Mouse (Mus musculus): ENCODE results near the gene Ccdc78. TPM values are rescaled to one million over a fixed set of nuclear protein-coding genes. Genes with fewer than 3 reads are reported as not detected.

Ccdc78 gene
- total RNA-seq, 2 experiments from 2014 or later, result 0.52 TPM; not detected in 1

- peak; percentile 16; the same call in 1 of the 2 replicates for ATAC-seq (replicated peaks; ENCODE audit: poor library complexity, severe bottlenecking)
Measured at GRCm38 (mm10) chr17:25808789-25809605, 22.6 kb downstream of the Ccdc78 start, which contains the start of gene Fbxl16. Gene Fbxl16 (plus strand): TSS chr17:25809085.

GRCm38 (mm10) chr17:25809606-25810340 is 23.4 kb downstream of the Ccdc78 start:
- 0 out of 2 replicates have a peak, but pooled peaks have one; percentile 13 for ATAC-seq (replicated peaks; ENCODE audit: poor library complexity, severe bottlenecking)

- ATAC-seq (replicated peaks; ENCODE audit: poor library complexity, severe bottlenecking), result no peak
Measured at GRCm38 (mm10) chr17:25810890-25811289, 24.5 kb downstream of the Ccdc78 start.

DNA sequence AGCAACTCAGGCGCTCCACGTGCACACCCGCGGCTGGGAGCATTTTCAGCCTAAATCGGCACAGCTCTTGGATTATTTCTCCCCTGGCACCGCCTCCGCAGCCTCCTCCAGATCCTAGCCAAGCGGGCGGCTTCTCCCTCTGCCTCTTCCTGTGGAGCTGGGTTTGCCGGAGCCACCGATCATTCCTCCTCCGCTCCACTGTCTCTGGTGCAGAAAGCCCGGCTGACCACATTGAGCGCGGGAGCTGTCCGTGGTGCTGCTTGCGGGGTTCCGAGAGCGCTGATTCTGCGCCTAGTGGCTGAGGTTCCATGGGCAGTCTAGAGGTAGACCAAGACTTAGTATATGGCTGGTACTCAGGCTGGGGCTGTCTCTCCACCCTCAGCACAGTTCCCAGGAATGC is 27.1 kb downstream of the Ccdc78 start:
- ATAC-seq (replicated peaks; ENCODE audit: poor library complexity, severe bottlenecking), result peak; percentile 90

- ATAC-seq (replicated peaks; ENCODE audit: poor library complexity, severe bottlenecking), result no peak
Measured at GRCm38 (mm10) chr17:25817662-25818061, 31.3 kb downstream of the Ccdc78 start.

- ATAC-seq (replicated peaks; ENCODE audit: poor library complexity, severe bottlenecking), result peak; percentile 30
Measured at GRCm38 (mm10) chr17:25818851-25819780, 32.7 kb downstream of the Ccdc78 start.

DNA sequence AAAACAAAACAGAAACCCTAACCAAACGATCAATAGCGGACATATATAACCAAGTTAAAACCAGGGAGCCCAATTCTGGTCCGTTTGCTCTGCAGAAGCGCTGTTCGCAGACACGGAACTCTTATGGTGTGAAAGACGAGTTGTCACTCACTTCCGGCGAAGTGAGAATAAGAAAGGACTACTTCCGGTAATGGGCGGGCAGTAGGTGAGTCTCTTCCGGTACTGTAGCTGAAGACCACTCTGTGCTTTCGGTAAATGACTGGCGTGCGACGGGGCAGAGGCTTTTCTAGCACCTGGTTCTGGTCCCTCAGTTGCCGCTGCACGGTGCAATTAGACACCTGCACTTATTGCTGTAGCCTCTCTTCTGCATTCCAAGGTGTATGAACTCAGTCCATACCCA is 37.1 kb downstream of the Ccdc78 start, which contains the start of gene Wdr24:
Gene Wdr24 (plus strand): TSS at position 176 of the 400 bp plus-strand sequence.
- peak; percentile 78 for ATAC-seq (replicated peaks; ENCODE audit: poor library complexity, severe bottlenecking)

GRCm38 (mm10) chr17:25824362-25825142 is 38.2 kb downstream of the Ccdc78 start:
- no peak for ATAC-seq (replicated peaks; ENCODE audit: poor library complexity, severe bottlenecking)

- no peak for ATAC-seq (replicated peaks; ENCODE audit: poor library complexity, severe bottlenecking)
Measured at GRCm38 (mm10) chr17:25825311-25825710, 38.9 kb downstream of the Ccdc78 start.

DNA sequence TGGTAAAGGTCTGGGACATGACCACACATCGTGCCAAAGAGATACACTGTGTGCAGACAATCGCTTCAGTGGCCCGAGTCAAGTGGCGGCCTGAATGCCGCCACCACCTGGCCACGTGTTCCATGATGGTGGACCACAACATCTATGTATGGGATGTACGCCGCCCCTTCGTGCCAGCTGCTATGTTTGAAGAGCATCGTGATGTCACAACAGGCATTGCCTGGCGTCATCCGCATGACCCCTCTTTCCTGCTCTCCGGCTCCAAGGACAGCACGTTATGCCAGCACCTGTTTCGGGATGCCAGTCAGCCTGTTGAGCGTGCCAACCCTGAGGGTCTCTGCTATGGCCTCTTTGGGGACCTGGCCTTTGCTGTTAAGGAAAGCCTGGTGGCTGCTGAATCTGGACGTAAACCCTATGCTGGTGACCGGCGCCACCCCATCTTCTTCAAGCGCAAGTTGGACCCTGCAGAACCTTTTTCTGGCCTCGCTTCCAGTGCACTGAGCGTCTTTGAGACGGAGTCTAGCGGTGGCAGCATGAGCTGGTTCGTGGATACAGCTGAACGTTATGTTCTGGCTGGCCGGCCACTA is 39.7 kb downstream of the Ccdc78 start:
- ATAC-seq (replicated peaks; ENCODE audit: poor library complexity, severe bottlenecking), result no peak

GRCm38 (mm10) chr17:25827011-25827410 is 40.6 kb downstream of the Ccdc78 start:
- ATAC-seq (replicated peaks; ENCODE audit: poor library complexity, severe bottlenecking), result no peak

DNA sequence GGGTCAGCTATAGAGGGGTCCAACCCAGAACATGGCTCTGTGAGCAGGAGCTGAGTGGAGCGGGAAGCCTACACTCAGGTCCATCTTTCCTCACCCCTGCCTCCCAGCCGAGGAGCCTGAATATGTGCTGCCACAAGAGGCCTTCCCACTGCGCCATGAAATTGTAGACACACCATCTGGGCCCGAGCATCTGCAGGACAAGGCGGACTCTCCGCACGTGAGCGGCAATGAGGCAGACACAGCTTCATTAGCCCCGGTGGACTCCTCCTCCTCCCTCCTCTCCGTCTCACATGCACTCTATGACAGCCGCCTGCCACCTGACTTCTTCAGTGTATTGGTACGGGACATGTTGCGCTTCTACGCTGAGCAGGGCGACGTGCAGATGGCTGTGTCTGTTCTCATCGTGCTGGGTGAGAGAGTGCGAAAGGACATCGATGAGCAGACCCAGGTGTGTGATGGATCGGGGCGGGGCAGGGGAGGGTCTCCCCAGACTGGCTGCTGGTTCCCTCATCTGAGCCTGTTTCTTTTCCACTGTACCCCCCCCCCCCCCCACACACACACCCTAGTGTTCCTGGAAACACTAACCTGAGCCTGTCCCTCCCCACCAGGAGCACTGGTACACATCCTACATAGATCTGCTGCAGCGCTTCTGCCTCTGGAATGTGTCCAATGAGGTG is 41.3 kb downstream of the Ccdc78 start:
- ATAC-seq (replicated peaks; ENCODE audit: poor library complexity, severe bottlenecking), result no peak

DNA sequence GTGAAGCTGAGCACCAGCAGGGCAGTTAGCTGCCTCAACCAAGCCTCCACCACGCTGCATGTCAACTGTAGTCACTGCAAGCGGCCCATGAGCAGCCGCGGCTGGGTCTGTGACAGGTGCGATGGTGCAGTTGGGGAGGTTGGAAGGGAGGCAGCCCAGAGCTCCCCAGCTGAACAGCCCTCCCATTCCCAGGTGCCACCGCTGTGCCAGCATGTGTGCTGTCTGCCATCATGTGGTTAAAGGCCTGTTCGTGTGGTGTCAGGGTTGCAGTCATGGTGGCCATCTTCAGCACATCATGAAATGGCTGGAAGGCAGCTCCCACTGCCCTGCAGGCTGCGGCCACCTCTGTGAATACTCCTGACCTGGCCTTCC is 41.8 kb downstream of the Ccdc78 start:
- no peak for ATAC-seq (replicated peaks; ENCODE audit: poor library complexity, severe bottlenecking)

GRCm38 (mm10) chr17:25828712-25829557 is 42.6 kb downstream of the Ccdc78 start, which contains the start of gene Jmjd8:
Gene Jmjd8 (plus strand): TSS chr17:25828867.
- peak; percentile 13 for ATAC-seq (replicated peaks; ENCODE audit: poor library complexity, severe bottlenecking)

- no peak for ATAC-seq (replicated peaks; ENCODE audit: poor library complexity, severe bottlenecking)
Measured at GRCm38 (mm10) chr17:25829558-25830017, 43.2 kb downstream of the Ccdc78 start.

DNA sequence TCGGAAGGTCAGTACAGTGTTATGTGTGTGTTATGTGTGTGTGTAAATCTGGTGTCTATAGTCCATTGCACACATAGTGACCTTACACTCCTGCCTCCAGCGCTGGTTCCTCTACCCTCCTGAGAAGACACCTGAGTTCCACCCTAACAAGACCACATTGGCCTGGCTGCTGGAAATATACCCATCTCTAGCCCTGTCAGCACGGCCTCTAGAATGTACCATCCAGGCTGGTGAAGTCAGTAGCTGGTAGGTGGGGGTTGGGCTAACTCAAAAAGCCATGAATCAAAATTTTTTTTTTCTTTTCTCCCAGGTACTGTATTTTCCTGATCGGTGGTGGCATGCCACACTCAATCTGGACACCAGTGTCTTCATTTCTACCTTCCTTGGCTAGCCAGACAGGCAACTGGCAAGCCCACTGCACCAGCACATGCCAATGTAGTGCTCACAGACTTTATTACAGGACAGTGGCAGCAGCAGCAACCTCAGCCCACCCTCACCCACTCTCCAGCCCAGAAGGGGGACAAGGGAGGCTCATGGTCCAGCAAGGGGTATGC is 43.9 kb downstream of the Ccdc78 start:
- no peak for ATAC-seq (replicated peaks; ENCODE audit: poor library complexity, severe bottlenecking)

GRCm38 (mm10) chr17:25830806-25831431 is 44.5 kb downstream of the Ccdc78 start:
- no peak for ATAC-seq (replicated peaks; ENCODE audit: poor library complexity, severe bottlenecking)
